Mouse (Mus musculus): ENCODE results near the gene Polm. TPM values are rescaled to one million over a fixed set of nuclear protein-coding genes. Genes with fewer than 3 reads are reported as not detected.

Polm gene
- total and polyA plus RNA-seq, 3 experiments = 5.4 to 18.3 TPM; not detected in 1

GRCm38 (mm10) chr11:5802457-5803217 lies 35.2 kb downstream of the Polm start:
- H3K79me2 ChIP-seq (ENCODE audit: control insufficient read depth, insufficient read depth, low read length, poor library complexity) = no peaks in the 10 kb centered on the region
- TF ChIP-seq NRF1 (IDR thresholded peaks at IDR 0.05; ENCODE audit: insufficient read depth, low read depth, low read length, poor library complexity, severe bottlenecking) (no peak), POLR2AphosphoS2 (IDR thresholded peaks at IDR 0.05; ENCODE audit: low read length) (0 out of 2 replicates have a peak, but pooled peaks have one; percentile 34)
- DNase-seq (ENCODE audit: low read depth, low spot score) = peak; percentile 68
- H3K4me3 ChIP-seq (ENCODE audit: control insufficient read depth in 1 of 2, insufficient read depth in 1 of 2, low read depth in 2 of 2, low read length in 2 of 2) = no peak overlapping the region
- H3K27me3 ChIP-seq (ENCODE audit: control insufficient read depth in 1 of 2, insufficient read depth in 2 of 2, low read length in 2 of 2) = no peaks in the 10 kb centered on the region
- H3K9me3 ChIP-seq (replicated peaks; ENCODE audit: insufficient read depth, low read length) = no peaks in the 10 kb centered on the region
- H3K4me1 ChIP-seq (ENCODE audit: control insufficient read depth in 1 of 2, insufficient read depth in 2 of 2, low read length in 2 of 2) = peaks cover 20 to 35% of the 10 kb centered on the region in 2 experiments
- H3K9ac ChIP-seq (ENCODE audit: control insufficient read depth, low read depth, low read length, poor library complexity, severe bottlenecking) = no peak overlapping the region
- peaks cover 2 to 22% of the 10 kb centered on the region in 2 experiments; a peak in 3 of 4 replicates for H3K36me3 ChIP-seq (ENCODE audit: control insufficient read depth in 1 of 2, insufficient read depth in 2 of 2, low read length in 2 of 2)
- H3K27ac ChIP-seq (ENCODE audit: control insufficient read depth, low read depth, low read length) = no peak overlapping the region

- Histone ChIP-seq H3K36me3 (ENCODE audit: control insufficient read depth in 1 of 2, insufficient read depth in 2 of 2, low read length in 2 of 2) (peaks cover 2 to 22% of the 10 kb centered on the region in 2 experiments; a peak in 3 of 4 replicates), H3K27me3 (ENCODE audit: control insufficient read depth in 1 of 2, insufficient read depth in 2 of 2, low read length in 2 of 2) (no peaks in the 10 kb centered on the region)
Observed at GRCm38 (mm10) chr11:5802005-5802404, 35.8 kb downstream of the Polm start.

GRCm38 (mm10) chr11:5801511-5801910 lies 36.3 kb downstream of the Polm start:
- no peak for TF ChIP-seq POLR2A (IDR thresholded peaks at IDR 0.05; ENCODE audit: control insufficient read depth in 1 of 2, insufficient read depth in 1 of 2, low read depth in 1 of 2, low read length in 2 of 2, poor library complexity in 1 of 2)
- TF ChIP-seq MAZ (IDR thresholded peaks at IDR 0.05; ENCODE audit: low read depth, low read length) = no peak
- no peak for TF ChIP-seq MAFK (IDR thresholded peaks at IDR 0.05; ENCODE audit: borderline replicate concordance, low read depth, low read length)
- no peak for TF ChIP-seq SMC3 (IDR thresholded peaks at IDR 0.05; ENCODE audit: low read depth, low read length)
- no peak for TF ChIP-seq ELF1 (IDR thresholded peaks at IDR 0.05; ENCODE audit: low read depth, low read length)
- no peak for TF ChIP-seq CTCF (IDR thresholded peaks at IDR 0.05 in 2 of 3, conservative IDR thresholded peaks at IDR 0.05 in 1 of 3; ENCODE audit: control insufficient read depth in 1 of 3, insufficient read depth in 1 of 3, low read depth in 2 of 3, low read length in 3 of 3, poor library complexity in 1 of 3, severe bottlenecking in 1 of 3)
- H3K9me3 ChIP-seq (replicated peaks; ENCODE audit: insufficient read depth, low read length) = no peaks in the 10 kb centered on the region
- H3K79me2 ChIP-seq (ENCODE audit: control insufficient read depth, insufficient read depth, low read length, poor library complexity) = no peaks in the 10 kb centered on the region
- peaks cover 2 to 21% of the 10 kb centered on the region in 2 experiments for H3K36me3 ChIP-seq (ENCODE audit: control insufficient read depth in 1 of 2, insufficient read depth in 2 of 2, low read length in 2 of 2)
- no peak overlapping the region for H3K27ac ChIP-seq (ENCODE audit: control insufficient read depth, low read depth, low read length)
- no peak overlapping the region for H3K9ac ChIP-seq (ENCODE audit: control insufficient read depth, low read depth, low read length, poor library complexity, severe bottlenecking)
- H3K27me3 ChIP-seq (ENCODE audit: control insufficient read depth in 1 of 2, insufficient read depth in 2 of 2, low read length in 2 of 2) = no peaks in the 10 kb centered on the region
- DNase-seq (ENCODE audit: low read depth, low spot score) = no peak
- H3K4me1 ChIP-seq (ENCODE audit: control insufficient read depth in 1 of 2, insufficient read depth in 2 of 2, low read length in 2 of 2) = peaks cover 18 to 35% of the 10 kb centered on the region in 2 experiments
- no peak overlapping the region for H3K4me3 ChIP-seq (ENCODE audit: control insufficient read depth in 1 of 2, insufficient read depth in 1 of 2, low read depth in 2 of 2, low read length in 2 of 2)

More at GRCm38 (mm10) chr11:5802005-5802404, 35.8 kb downstream of the Polm start:
- Histone ChIP-seq H3K79me2 (ENCODE audit: control insufficient read depth, insufficient read depth, low read length, poor library complexity) (no peaks in the 10 kb centered on the region), H3K4me1 (ENCODE audit: control insufficient read depth in 1 of 2, insufficient read depth in 2 of 2, low read length in 2 of 2) (peaks cover 20 to 35% of the 10 kb centered on the region in 2 experiments), H3K27ac (ENCODE audit: control insufficient read depth, low read depth, low read length) (no peak overlapping the region), H3K4me3 (ENCODE audit: control insufficient read depth in 1 of 2, insufficient read depth in 1 of 2, low read depth in 2 of 2, low read length in 2 of 2) (no peak overlapping the region), H3K9me3 (replicated peaks; ENCODE audit: insufficient read depth, low read length) (no peaks in the 10 kb centered on the region), H3K9ac (ENCODE audit: control insufficient read depth, low read depth, low read length, poor library complexity, severe bottlenecking) (no peak overlapping the region)
- no peak for DNase-seq (ENCODE audit: low read depth, low spot score)
- TF ChIP-seq RCOR1 (IDR thresholded peaks at IDR 0.05; ENCODE audit: low read depth, low read length) = no peak
- no peak for TF ChIP-seq NELFE (IDR thresholded peaks at IDR 0.05; ENCODE audit: low read depth, low read length)
- TF ChIP-seq CHD2 (IDR thresholded peaks at IDR 0.05; ENCODE audit: low read length) = no peak
- no peak for TF ChIP-seq GATA1 (IDR thresholded peaks at IDR 0.05; ENCODE audit: low read depth, low read length)
- no peak for TF ChIP-seq UBTF (IDR thresholded peaks at IDR 0.05; ENCODE audit: borderline replicate concordance, insufficient read depth, low read depth, low read length)
- TF ChIP-seq KAT2A (conservative IDR thresholded peaks at IDR 0.05; ENCODE audit: low read depth, low read length) = no peak
- TF ChIP-seq ZNF384 (IDR thresholded peaks at IDR 0.05; ENCODE audit: low read depth, low read length) = no peak
- TF ChIP-seq MAZ (IDR thresholded peaks at IDR 0.05; ENCODE audit: low read depth, low read length) = no peak
- no peak for TF ChIP-seq JUND (IDR thresholded peaks at IDR 0.05; ENCODE audit: low read depth, low read length)
- no peak for TF ChIP-seq MAX (IDR thresholded peaks at IDR 0.05; ENCODE audit: low read length)
- no peak for TF ChIP-seq ZMIZ1 (IDR thresholded peaks at IDR 0.05; ENCODE audit: low read depth, low read length)
- no peak for TF ChIP-seq GABPA (IDR thresholded peaks at IDR 0.05; ENCODE audit: low read depth, low read length)
- no peak for TF ChIP-seq USF2 (IDR thresholded peaks at IDR 0.05; ENCODE audit: borderline replicate concordance in 1 of 2, insufficient read depth in 1 of 2, low read depth in 1 of 2, low read length in 2 of 2)
- no peak for TF ChIP-seq TCF12 (IDR thresholded peaks at IDR 0.05; ENCODE audit: low read depth, low read length)
- no peak; a peak in 1 of 4 replicates for TF ChIP-seq POLR2A (IDR thresholded peaks at IDR 0.05; ENCODE audit: control insufficient read depth in 1 of 2, insufficient read depth in 1 of 2, low read depth in 1 of 2, low read length in 2 of 2, poor library complexity in 1 of 2)
- no peak for TF ChIP-seq ETS1 (IDR thresholded peaks at IDR 0.05; ENCODE audit: low read depth, low read length)
- no peak for TF ChIP-seq ELF1 (IDR thresholded peaks at IDR 0.05; ENCODE audit: low read depth, low read length)
- no peak for TF ChIP-seq BHLHE40 (IDR thresholded peaks at IDR 0.05; ENCODE audit: borderline replicate concordance, low read depth, low read length)

Data from MEL (cell line).